Mouse (Mus musculus): Measurements from ENCODE around the gene Znrf4.
"Not testable (repeated sequence)": the region's sequence is repeated elsewhere in the genome, so short reads cannot be mapped to it uniquely, and the experiment has no call there.

The Znrf4 gene

DNA sequence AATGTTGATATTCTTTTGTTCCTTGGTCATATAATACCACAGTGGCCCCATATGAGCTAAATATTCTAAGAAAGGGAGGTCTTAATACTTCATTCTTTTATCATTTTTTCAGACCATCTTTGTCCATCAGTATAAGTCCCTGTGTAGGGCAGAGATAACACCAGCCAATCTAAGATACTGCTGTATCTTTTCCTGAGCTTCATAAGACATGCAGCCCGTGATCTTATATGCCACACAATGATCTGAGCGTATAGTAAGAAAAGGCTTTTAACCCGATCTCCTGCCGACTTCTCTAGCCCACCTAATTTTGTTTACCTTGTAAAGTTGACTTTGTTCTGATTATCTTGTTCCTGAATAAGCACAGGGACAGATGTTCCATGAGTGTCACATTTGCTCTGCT is 12.7 kb upstream of the Znrf4 start:
- no peak for DNase-seq

DNA sequence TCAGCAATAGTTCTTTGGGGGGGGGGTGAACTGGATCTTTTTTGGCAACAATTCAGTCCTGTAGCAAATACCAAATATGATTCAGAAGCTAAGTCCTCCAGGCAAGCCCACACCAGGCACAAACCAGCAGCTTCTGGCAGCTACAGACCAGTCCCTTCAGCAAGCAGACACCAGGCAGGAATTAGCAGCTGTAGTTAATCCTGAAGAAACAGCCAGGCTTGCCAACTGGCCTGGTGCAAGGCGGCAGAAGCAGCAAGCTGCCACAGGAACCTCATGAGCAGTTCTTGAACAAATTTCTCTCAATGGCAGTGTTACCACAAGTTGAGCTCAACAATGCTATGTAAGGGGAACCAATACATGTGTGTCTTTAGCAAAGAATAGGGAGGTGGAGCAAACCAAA is 10.5 kb upstream of the Znrf4 start:
- no peak for DNase-seq

DNA sequence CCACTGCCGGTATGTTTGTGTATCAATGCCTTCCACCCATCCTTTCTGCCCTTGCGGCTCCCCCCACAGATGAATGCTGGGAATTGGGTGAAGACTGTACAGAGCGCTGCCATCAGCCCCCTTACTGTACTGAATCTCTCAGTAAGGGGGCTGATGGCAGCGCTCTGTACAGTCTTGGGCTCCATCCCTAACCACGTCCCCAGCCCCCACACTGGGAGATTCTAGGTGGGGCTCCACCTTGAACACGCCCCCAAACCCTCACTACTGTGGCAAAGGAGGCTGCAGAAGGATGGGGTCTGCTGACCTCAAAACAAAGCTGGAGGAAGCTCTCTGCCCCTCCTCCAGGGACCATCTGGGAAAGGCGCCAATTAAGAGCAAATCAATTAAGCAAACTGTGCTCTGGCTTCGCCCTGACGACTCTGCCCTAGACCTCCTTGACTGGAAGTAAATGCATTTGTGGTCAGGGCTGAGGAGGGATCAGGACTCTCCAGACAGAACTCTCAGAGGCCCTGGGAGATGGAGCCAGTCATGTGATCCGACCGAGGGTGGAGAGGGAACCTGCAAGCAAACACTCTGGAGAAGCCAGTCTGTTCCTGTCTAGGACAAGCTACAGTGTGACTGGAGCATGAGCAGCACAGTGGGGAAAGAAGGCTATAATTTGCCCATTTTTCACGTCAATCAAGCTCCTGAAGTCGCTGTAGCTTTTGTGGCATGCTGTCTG is 3.6 kb upstream of the Znrf4 start:
- no peak for DNase-seq

DNA sequence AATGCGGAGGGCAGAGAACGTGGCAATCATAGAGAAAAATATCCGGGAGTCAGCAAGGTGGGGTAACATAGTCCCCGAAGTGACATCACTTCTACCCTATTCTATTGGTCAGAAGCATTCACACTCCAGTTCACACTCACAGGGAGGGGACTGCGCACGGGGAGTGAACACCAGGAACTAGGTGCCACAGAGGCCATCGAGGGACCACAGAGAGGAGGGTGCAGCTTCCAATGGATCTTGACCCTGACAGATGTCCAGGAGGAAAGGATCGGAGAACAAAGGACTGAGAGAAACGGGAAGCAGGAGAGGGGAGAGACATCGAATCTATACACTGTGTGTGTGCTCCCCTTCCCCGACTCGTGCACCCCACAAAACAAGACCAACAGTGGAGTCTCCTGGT is 2.7 kb upstream of the Znrf4 start:
- DNase-seq: no peak

DNA sequence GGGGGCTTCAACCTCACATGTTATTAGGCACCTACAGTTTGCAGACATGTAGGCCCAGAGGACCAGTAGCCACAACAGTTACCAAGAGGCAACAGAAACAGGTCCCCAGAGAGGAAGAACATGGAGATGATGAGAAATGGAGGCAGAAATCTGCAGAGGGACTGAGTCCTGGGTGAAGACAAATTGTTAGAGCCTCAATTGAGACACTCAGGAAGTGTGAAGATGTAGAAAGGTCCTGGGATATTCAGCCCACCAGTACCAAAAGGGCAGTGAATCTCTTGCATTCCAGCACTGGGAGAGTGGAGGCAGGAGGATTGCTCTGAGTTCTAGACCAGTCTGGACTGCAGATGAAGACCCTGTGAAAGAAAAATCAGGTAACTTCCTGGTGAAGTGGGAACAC is 2.1 kb upstream of the Znrf4 start:
- no peak for DNase-seq

DNA sequence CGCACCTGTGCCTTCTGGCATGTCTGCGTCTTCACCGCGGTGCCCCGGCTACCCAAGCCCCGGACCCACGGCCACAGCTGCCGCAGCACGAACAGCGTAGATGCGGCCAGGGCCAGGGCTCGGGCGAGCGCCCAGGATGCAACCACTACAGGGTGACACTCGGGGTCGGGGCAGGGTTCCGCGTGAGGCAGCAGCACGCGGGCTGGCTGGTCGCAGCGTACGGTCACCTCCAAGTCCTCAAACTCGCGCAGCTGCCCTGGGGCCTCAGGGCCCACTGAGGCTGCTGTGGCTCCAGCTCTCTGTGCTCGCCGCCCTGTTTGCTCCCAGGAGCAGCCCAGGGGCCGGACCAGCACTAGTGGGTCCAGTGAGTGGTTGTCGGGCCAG is 532 bp downstream of the Znrf4 start:
- no peak for DNase-seq

DNA sequence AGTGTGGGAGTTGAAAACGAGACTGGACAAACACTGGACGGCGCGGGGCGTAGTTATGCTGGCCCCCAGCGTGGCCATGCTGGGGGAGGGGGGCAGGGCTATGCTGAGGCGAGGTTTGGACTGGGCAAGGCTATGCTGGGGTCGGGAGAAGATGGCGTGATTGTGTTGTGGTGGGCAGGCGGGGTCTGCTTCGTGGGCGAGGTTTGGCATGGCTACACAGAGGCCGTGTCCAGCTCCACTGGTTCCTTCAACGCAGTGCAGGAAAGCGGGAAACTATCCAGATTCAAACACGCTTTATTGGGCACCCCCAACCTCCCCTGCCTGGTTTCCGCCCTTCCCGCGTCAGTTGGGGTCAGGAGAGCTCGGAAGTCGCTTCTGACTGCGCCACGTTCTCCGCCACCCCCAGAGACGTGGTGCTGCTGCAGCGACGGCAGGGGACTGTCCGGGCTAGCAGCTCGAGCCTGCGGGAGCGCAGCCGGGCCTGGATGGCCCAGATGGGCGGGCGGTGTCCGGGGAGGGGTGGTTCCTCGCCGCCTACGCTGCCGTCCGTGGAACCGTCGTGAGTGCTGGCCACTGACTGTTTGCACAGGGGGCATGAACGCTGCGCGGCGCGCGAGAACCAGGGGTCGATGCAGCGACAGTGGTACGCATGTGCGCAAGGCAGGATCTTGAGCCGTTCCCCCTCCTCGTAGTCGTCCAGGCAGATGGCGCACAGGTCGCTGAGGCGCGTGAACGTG is 1.1 kb downstream of the Znrf4 start:
- DNase-seq: peak in 1 of 2 experiments; percentile 38

DNA sequence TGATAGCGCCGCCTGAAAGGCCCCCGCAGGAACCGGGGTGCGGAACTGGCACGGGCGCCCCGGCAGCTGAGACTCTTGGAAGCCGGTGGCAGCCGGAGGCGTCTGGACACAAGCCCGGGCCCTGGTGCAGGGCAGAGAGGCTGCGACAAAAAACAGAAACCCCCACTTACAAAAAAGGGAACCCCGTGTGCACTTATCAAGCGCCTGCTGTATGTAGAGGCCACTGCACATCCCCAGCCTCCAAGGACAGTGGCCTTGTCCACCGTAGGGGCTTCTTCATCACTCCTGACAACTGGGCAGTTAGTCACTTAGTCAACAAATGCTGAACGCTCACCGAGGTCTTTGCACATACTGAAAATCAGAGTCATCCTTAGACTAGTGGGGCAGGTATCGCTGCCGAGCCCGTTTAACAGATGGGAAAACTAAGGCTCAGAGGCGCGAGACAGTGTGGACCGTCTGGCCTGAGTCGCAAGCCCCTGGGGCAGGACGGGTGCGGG is 1.7 kb downstream of the Znrf4 start:
- DNase-seq: peak; percentile 65 to 77

DNA sequence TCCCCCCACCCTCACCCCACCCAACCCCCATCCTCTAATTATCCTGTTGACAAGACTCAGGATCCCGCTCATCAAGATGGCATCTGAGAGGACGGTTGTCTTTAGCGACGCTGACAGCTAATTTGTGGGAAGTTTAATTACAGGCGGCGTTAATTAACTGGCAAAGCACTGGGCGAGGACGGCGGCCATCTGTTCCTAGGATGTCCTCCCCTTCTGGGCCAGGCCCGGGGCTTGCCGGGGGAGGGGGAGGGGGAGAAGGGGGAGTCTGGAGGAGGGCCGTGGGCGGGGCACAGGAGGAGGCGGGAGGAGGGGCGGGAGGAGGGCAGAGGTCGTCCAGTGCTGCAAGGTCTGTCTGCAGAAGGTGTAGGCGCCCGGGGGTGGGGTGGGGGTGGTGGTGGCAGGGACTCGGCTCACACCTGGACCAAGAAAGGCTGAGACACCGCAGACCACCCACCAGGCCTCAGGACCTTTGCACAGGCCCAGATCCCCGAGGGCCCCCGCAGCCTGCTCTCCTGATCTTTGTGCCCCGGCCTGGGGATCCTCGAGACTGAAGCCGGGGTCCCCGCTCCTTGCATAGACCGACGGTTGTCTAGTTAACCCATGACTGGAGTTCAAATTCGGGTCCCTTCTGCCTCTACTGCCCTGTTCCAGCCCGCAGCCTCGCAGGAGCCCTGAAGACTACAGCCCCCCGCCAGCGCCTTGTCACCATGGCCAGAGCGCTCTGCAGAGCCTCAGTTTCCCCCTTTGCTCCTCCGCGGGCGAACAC is 2.3 kb downstream of the Znrf4 start:
- DNase-seq: peak; percentile 71 to 78

DNA sequence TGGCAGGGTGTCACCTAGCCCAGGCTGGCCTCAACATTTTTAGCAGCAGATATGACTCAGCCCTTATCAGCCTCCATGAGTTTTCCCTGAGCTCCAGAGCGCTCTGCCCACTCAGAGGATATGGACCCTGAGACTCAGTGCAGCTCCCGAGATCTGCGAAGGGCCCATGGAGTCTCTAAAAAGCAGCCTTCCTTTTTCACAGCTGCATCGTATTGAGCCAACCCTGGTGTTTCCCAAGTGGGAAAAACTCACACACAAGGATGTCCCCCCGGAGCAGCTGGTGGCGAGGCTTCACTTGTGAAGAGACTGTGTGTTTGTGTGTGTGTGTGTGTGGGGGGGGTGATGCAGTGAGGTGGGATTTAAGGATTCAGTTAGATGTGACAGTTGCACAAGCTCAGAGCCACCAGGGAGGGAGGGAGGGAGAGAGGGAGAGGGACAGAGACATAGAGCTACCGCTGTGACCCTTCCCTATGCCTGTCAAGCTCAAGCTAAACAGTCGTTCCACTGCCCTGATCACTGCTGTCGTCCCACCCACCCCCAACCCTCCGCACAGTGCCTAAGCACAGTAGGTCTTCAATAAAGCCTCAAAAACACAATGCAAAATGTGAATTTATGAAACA is 3.1 kb downstream of the Znrf4 start:
- DNase-seq: no peak

DNA sequence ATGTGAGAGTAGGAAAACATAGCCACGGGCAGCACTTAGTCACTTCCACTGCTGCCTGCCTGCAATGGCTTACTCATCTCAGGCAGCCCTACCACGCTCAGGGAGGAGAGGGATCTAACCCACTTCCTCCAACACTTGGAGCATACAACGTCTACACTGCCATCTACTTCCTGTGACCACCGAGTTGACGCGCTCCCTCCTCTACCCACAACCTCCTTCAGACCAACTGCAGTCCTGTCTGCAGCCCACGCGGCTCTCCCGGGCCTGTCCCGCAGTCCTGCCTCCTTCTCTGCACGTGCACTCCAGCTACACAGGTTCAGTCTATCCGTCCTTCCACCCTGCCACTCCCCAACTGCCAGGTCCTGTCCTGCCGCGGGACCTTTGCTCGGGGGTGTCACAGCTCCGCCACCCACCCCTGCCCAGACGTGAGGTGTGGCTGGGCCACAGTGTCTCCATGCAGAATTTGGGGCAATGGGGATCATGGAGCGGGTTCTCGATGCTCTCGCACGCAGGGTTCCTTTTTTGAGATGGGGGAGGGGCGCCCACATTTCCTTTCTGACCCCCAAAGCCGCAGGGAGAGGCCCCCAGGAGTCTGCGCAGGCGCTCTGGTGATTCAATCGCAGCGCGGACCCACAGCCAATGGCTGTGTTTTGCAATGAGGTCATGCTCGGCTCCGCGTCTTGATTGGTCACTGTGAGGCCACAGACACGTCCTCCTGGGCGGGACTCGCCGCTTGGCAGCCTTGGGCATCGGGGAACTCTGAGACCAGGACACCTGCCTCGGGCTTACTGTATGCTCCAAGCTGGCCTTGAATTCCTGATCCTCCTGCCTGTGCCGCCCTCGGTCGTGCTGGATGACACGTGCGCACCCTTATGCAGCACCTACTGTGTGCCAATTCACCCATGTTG is 4.8 kb downstream of the Znrf4 start:
- DNase-seq: peak; percentile 95 to 97

DNA sequence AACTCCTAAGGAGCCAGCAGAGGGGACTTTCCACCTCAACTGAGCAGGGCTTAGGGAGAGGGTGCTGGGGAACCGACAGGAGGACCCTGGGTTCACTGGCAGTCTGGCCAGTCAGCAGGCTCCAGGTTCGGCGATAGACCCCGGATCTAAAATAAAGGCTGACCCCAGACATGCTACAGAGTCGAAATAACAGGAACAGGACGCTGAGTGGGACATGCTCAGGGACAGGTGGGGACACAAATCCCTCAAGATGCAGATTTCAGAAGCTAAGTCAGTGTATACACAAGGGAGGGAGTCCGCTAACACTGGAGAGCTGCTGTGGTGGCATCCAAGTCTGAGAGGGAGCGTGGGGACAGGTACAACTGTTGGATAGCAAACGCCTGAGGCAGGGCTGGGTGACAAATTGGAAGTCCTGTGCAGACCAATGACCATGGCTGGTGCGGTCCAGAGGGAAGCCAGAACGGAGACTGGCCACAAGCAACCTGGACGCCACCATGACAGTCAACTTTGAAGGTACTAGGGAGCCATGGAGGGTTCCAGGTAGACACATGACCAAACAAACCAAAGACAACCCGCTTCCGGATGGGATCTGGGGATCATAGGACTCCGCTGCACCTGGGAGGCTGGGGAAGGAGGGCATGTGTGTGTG is 5.7 kb downstream of the Znrf4 start:
- no peak for DNase-seq

DNA sequence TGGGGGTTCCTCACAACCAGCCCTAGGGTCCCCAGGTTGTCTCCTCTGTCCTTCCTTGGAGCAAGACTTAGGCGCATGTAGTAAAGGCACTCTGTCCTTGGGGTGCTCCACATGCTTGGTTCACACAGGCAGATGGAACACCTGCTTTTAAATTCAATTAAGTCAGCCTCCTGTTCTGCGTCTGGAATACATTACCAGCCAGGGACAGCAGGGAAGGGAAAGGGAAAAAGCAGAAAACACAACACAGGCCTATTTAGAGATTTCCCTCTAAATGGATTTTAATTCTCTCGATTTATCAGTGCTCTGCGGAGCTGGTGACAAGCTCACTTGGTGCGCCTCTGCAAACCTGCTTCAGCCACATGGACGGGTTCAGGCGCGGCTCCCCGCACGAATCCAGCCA is 6.8 kb downstream of the Znrf4 start:
- DNase-seq: peak in 1 of 2 experiments; percentile 0

DNA sequence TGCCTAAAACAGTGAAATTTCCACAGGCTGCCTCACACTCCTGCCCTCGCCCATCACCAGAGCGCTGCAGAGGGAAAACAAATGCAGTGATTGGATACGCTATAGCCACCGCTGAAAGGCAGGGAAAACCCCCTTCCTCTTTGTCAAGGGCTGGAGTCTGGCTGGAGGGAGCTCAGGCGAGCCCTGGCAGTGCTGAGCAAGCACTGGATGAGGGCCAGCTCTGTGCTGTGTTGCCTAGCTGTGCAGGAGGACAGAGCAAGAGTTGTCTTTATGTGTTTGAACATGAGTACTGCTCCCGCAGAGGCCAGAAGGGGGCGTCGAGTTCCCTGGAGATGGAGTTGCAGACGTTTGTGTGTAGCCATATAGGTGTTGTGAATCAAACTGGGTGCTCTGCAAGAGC is 9.7 kb downstream of the Znrf4 start:
- DNase-seq: peak; percentile 77 to 80

DNA sequence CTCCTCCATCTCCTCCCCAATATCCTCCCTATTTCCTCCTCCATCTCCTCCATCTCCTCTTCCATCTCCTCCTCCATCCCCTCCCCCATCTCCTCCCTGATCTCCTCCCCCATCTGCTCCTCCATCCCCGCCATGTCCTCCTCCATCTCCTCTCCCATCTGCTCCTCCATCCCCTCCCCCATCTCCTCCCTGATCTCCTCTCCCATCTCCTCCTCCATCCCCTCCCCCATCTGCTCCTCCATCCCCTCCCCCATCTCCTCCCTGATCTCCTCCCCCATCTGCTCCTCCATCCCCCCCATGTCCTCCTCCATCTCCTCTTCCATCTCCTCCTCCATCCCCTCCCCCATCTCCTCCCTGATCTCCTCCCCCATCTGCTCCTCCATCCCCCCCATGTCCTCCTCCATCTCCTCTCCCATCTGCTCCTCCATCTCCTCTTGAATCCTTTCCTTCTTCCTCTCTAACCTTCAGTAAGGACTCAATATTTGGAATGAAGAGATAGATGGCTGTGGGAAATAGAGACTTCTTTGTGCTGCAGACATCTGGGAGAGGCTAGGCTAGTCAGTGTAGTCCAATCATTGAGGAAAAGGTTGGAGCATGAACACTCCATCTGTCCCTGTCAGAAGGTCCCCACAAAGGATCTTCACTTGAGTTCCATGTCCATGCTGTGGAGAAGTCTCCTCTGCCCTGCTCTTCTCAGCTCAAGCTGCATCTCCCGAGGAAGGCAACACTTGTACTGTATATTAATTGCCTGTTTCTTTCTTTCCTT is 10.4 kb downstream of the Znrf4 start:
- not testable (repeated sequence) for DNase-seq

DNA sequence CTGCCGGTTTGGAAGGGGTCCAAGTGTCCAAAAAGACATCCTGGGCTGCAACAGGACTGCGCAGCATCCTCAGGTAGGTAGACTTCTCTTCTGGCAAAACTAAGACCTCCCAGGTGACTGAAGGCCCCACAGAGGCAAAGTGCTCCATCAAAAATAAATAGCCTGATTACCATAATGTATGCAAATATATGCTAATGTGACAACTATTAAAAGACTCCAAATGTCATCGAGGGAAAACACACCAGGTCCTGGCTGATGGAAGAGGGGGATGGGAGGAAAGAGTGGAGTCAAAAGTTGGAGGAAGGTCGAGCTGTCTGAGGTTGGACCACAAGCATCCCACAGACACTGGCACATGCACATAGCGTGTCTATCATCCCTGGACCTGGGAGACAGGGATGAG is 13.0 kb downstream of the Znrf4 start:
- no peak for DNase-seq

DNA sequence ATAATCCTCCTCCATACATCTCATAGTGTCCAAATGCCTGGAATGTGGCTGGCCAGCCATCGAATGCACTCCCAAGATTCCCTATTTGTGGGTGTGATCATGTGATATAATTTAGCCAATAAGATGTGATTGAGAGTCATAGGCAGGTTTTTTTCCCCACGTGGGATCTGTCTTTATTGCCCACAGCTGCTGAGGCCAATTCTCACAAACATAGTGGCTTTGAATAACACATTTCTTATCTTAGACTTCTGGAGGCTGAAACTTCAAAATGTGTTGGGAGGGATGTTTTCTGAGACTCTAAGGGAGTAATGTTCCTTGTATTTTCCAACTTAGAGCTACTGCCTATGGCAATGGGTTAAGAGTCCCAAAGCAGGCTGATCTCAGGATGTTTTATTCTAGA is 17.8 kb downstream of the Znrf4 start:
- no peak for DNase-seq

DNA sequence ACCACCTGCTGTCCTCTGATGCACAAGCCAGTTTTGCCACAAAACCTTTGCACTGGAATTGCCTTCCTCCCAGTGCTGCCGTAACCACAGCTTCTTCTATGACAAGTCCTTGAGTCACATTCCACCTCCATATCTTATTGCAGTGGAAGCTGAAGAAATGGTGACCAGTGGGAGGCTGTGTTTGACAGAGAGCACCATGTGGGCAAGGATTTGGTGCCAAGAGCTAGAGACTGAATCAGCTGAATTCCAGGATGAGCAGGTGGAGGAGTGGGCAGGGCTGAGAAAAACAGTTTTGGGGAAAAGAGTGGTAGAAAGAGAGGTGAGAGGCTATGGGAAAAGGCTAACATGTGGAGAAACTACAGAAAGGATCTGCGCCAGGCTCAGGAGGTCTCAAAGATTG is 18.4 kb downstream of the Znrf4 start:
- no peak for DNase-seq

DNA sequence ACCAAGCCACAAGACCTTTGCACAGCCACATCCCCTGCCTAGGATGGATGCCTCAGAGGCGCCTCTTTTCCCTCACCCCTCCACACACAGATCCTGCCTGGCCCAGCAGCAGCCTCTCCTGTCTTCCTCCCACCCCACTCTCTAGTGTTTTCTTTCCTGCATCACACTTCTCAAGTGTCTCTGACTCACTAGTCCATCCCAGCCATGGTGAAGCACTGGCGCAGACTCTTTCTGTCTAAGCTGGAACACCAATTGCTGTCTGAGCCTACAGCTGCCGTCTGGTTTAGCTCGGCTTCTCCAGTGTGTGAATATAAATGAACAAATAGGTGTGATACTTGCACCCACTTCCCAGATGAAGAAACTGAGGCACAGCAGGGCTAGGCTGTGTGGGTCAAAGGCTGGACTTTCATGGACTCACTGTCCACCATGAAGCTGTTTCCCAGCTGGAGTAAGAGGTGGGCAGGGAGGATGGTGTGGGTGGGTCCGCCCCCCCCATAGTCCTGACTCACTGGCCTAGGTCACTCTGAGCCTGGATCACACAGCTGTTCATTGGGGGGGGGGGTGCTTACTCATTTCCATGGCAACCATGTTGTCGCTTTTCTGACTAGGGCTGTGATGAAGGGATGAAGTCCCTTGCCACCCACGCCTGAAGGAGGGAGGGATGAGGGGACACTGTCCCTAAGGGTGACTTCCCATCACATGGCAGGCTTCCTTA is 21.6 kb downstream of the Znrf4 start:
- no peak for DNase-seq

DNA sequence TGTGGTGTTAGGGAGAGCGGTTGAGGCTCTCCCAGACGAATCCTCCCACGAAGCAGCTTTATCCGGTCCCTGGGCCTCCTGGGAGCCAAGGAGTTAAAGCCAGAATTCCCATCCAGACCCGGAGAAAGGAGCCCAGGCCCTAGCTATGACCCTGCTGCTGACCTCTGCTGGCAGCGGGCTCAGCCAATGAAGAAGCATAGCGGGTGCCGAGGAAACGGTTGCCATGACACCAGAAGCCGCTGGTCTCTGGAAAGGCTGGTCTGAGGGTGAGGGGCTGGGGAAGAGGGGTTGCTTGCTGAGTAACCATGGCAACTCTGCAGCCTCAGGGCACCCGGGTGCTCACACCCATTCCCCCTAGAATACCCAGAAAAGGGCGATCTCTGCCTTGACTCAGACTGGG is 24.2 kb downstream of the Znrf4 start:
- DNase-seq: no peak

Data from cerebellum, postnatal 36 days (tissue).